Mouse (Mus musculus): ENCODE results near the gene Gm20708. TPM values are rescaled to one million over a fixed set of nuclear protein-coding genes. Genes with fewer than 3 reads are reported as not detected.

The Gm20708 gene
- polyA plus RNA-seq, 1 experiment from 2014 or later: 1.2 TPM

- Histone ChIP-seq H3K27me3 (ENCODE audit: control insufficient read depth, insufficient read depth, low read length) (no peaks in the 10 kb centered on the region), H3K27ac (ENCODE audit: low read depth, low read length) (no peak overlapping the region), H3K9me3 (ENCODE audit: control insufficient read depth, low read length) (no peaks in the 10 kb centered on the region), H3K36me3 (ENCODE audit: control insufficient read depth, insufficient read depth, low read length) (no peaks in the 10 kb centered on the region), H3K4me3 (ENCODE audit: low read depth, low read length) (no peak overlapping the region), H3K4me2 (ENCODE audit: low read depth, low read length) (peak overlapping the region; percentile 93; the same call in 1 of the 2 replicates), H3K4me1 (ENCODE audit: control insufficient read depth, insufficient read depth, low read length) (0 out of 2 replicates have a peak, but pooled peaks cover 2% of the 10 kb centered on the region), H3K9ac (replicated peaks; ENCODE audit: low read depth, low read length) (no peak overlapping the region)
- 59% methylated on average over 12 of the region's 12 CpGs for WGBS
- ATAC-seq (ENCODE audit: low read depth): no peak
Observed at GRCm38 (mm10) chr11:117871911-117872584, 62.6 kb downstream of the Gm20708 start.

GRCm38 (mm10) chr11:117872861-117873608 is 63.6 kb downstream of the Gm20708 start, which contains the start of gene Tha1:
TSS of gene Tha1 (minus strand) at chr11:117873481.
- peak within 1 kb of the TSS; percentile 66 for H3K4me3 ChIP-seq (ENCODE audit: low read depth, low read length)
- no peak within 1 kb of the TSS for H3K27ac ChIP-seq (ENCODE audit: low read depth, low read length)
- H3K9ac ChIP-seq (replicated peaks; ENCODE audit: low read depth, low read length): peak within 1 kb of the TSS; percentile 74
- H3K36me3 ChIP-seq (ENCODE audit: control insufficient read depth, insufficient read depth, low read length): no peaks in the 10 kb centered on the region
- ATAC-seq (ENCODE audit: low read depth): peak; percentile 70
- 1% methylated on average over 49 of the region's 51 CpGs for WGBS
- H3K4me2 ChIP-seq (ENCODE audit: low read depth, low read length): peak within 1 kb of the TSS; percentile 93
- H3K4me1 ChIP-seq (ENCODE audit: control insufficient read depth, insufficient read depth, low read length): peaks cover 3% of the 10 kb centered on the region; the same call in 1 of the 2 replicates
- no peaks in the 10 kb centered on the region for H3K27me3 ChIP-seq (ENCODE audit: control insufficient read depth, insufficient read depth, low read length)
- no peaks in the 10 kb centered on the region for H3K9me3 ChIP-seq (ENCODE audit: control insufficient read depth, low read length)

GRCm38 (mm10) chr11:117874419-117874818 is 65.0 kb downstream of the Gm20708 start:
- Histone ChIP-seq H3K4me2 (ENCODE audit: low read depth, low read length) (no peak overlapping the region), H3K27me3 (ENCODE audit: control insufficient read depth, insufficient read depth, low read length) (no peaks in the 10 kb centered on the region), H3K4me3 (ENCODE audit: low read depth, low read length) (no peak overlapping the region), H3K36me3 (ENCODE audit: control insufficient read depth, insufficient read depth, low read length) (no peaks in the 10 kb centered on the region), H3K27ac (ENCODE audit: low read depth, low read length) (no peak overlapping the region), H3K9ac (replicated peaks; ENCODE audit: low read depth, low read length) (no peak overlapping the region), H3K4me1 (ENCODE audit: control insufficient read depth, insufficient read depth, low read length) (peaks cover 13% of the 10 kb centered on the region), H3K9me3 (ENCODE audit: control insufficient read depth, low read length) (no peaks in the 10 kb centered on the region)
- 61% methylated on average over 4 of the region's 4 CpGs for WGBS
- ATAC-seq (ENCODE audit: low read depth): no peak

GRCm38 (mm10) chr11:117875681-117876080 is 66.2 kb downstream of the Gm20708 start:
- no peak overlapping the region for H3K4me3 ChIP-seq (ENCODE audit: low read depth, low read length)
- 17% methylated on average over 6 of the region's 6 CpGs for WGBS
- H3K36me3 ChIP-seq (ENCODE audit: control insufficient read depth, insufficient read depth, low read length): no peaks in the 10 kb centered on the region
- H3K9me3 ChIP-seq (ENCODE audit: control insufficient read depth, low read length): no peaks in the 10 kb centered on the region
- ATAC-seq (ENCODE audit: low read depth): no peak
- H3K4me1 ChIP-seq (ENCODE audit: control insufficient read depth, insufficient read depth, low read length): peaks cover 13% of the 10 kb centered on the region
- H3K9ac ChIP-seq (replicated peaks; ENCODE audit: low read depth, low read length): no peak overlapping the region
- no peak overlapping the region for H3K4me2 ChIP-seq (ENCODE audit: low read depth, low read length)
- H3K27me3 ChIP-seq (ENCODE audit: control insufficient read depth, insufficient read depth, low read length): no peaks in the 10 kb centered on the region
- no peak overlapping the region for H3K27ac ChIP-seq (ENCODE audit: low read depth, low read length)

- H3K27ac ChIP-seq (ENCODE audit: low read depth, low read length): peak overlapping the region; percentile 49; the same call in 1 of the 2 replicates
- H3K27me3 ChIP-seq (ENCODE audit: control insufficient read depth, insufficient read depth, low read length): no peaks in the 10 kb centered on the region
- no peak overlapping the region for H3K9ac ChIP-seq (replicated peaks; ENCODE audit: low read depth, low read length)
- H3K9me3 ChIP-seq (ENCODE audit: control insufficient read depth, low read length): no peaks in the 10 kb centered on the region
- peak; percentile 75 for ATAC-seq (ENCODE audit: low read depth)
- no peaks in the 10 kb centered on the region for H3K36me3 ChIP-seq (ENCODE audit: control insufficient read depth, insufficient read depth, low read length)
- peaks cover 10% of the 10 kb centered on the region for H3K4me1 ChIP-seq (ENCODE audit: control insufficient read depth, insufficient read depth, low read length)
- peak overlapping the region; percentile 34 for H3K4me2 ChIP-seq (ENCODE audit: low read depth, low read length)
- 17% methylated on average over 13 of the region's 13 CpGs for WGBS
- no peak overlapping the region for H3K4me3 ChIP-seq (ENCODE audit: low read depth, low read length)
Observed at GRCm38 (mm10) chr11:117877917-117878745, 68.7 kb downstream of the Gm20708 start.

- H3K36me3 ChIP-seq (ENCODE audit: control insufficient read depth, insufficient read depth, low read length): no peaks in the 10 kb centered on the region
- H3K9ac ChIP-seq (replicated peaks; ENCODE audit: low read depth, low read length): no peak overlapping the region
- H3K9me3 ChIP-seq (ENCODE audit: control insufficient read depth, low read length): no peaks in the 10 kb centered on the region
- H3K4me2 ChIP-seq (ENCODE audit: low read depth, low read length): peak overlapping the region; percentile 34
- peak overlapping the region; percentile 49 for H3K27ac ChIP-seq (ENCODE audit: low read depth, low read length)
- H3K4me3 ChIP-seq (ENCODE audit: low read depth, low read length): no peak overlapping the region
- no peaks in the 10 kb centered on the region for H3K27me3 ChIP-seq (ENCODE audit: control insufficient read depth, insufficient read depth, low read length)
- peaks cover 10% of the 10 kb centered on the region for H3K4me1 ChIP-seq (ENCODE audit: control insufficient read depth, insufficient read depth, low read length)
- 21% methylated on average over 8 of the region's 8 CpGs for WGBS
- no peak for ATAC-seq (ENCODE audit: low read depth)
Observed at GRCm38 (mm10) chr11:117878892-117879291, 69.4 kb downstream of the Gm20708 start.

GRCm38 (mm10) chr11:117879676-117880075 is 70.2 kb downstream of the Gm20708 start:
- H3K4me2 ChIP-seq (ENCODE audit: low read depth, low read length): no peak overlapping the region
- no peaks in the 10 kb centered on the region for H3K9me3 ChIP-seq (ENCODE audit: control insufficient read depth, low read length)
- no peak overlapping the region for H3K9ac ChIP-seq (replicated peaks; ENCODE audit: low read depth, low read length)
- H3K4me3 ChIP-seq (ENCODE audit: low read depth, low read length): no peak overlapping the region
- no peaks in the 10 kb centered on the region for H3K27me3 ChIP-seq (ENCODE audit: control insufficient read depth, insufficient read depth, low read length)
- WGBS: 81% methylated on average over 6 of the region's 6 CpGs
- ATAC-seq (ENCODE audit: low read depth): no peak
- peaks cover 10% of the 10 kb centered on the region for H3K4me1 ChIP-seq (ENCODE audit: control insufficient read depth, insufficient read depth, low read length)
- no peaks in the 10 kb centered on the region for H3K36me3 ChIP-seq (ENCODE audit: control insufficient read depth, insufficient read depth, low read length)
- H3K27ac ChIP-seq (ENCODE audit: low read depth, low read length): no peak overlapping the region

GRCm38 (mm10) chr11:117880336-117880976 is 71.0 kb downstream of the Gm20708 start:
- no peaks in the 10 kb centered on the region for H3K27me3 ChIP-seq (ENCODE audit: control insufficient read depth, insufficient read depth, low read length)
- H3K4me2 ChIP-seq (ENCODE audit: low read depth, low read length): no peak overlapping the region
- WGBS: 89% methylated on average over 9 of the region's 9 CpGs
- ATAC-seq (ENCODE audit: low read depth): no peak
- no peaks in the 10 kb centered on the region for H3K9me3 ChIP-seq (ENCODE audit: control insufficient read depth, low read length)
- no peaks in the 10 kb centered on the region for H3K36me3 ChIP-seq (ENCODE audit: control insufficient read depth, insufficient read depth, low read length)
- peaks cover 10% of the 10 kb centered on the region for H3K4me1 ChIP-seq (ENCODE audit: control insufficient read depth, insufficient read depth, low read length)
- no peak overlapping the region for H3K9ac ChIP-seq (replicated peaks; ENCODE audit: low read depth, low read length)
- no peak overlapping the region for H3K4me3 ChIP-seq (ENCODE audit: low read depth, low read length)
- no peak overlapping the region for H3K27ac ChIP-seq (ENCODE audit: low read depth, low read length)
